Mouse (Mus musculus) kidney, adult 2 months (tissue): ENCODE measurements at regions not wholly inside any gene's neighbourhood (a gene's known extent, or its start where the extent isn't known, plus 50 kb on each side); places are given as distances from the start of the nearest gene placed in this dataset.

Experiments
- CTCF ChIP-seq: fragments of 200-500 bp; conservative IDR thresholded peaks from 2 replicates; pipeline ENCODE4 v1.5.1; 2011; ENCODE audit warnings: low read depth, mild to moderate bottlenecking, control low read depth, low read length, moderate library complexity, mixed read lengths; ENCODE audit not compliant: insufficient read depth, insufficient read length
- POLR2A ChIP-seq: fragments of 200-500 bp; IDR thresholded peaks from one replicate; pipeline ENCODE4 v1.6.1; 2011; ENCODE audit warnings: low read depth, low read length, control low read depth

DNA sequence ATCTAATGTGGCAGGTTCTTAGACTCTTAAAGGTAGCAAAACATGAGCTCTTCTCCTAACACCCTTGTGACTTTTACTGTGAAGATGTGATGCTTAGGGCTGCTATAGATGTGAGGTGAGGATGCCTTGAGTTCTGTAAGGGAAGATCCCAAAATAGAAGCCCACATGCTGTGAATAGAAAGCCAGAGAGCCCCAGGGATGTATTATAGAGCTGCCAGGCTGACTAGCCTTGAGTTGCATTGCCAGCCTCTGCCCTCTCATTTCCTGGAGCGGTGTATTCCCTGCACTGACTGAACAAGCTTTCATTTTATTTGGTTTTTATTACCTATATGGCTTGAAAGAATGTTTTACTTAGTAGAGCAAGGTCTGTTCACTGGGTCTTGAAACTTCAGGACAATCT, 267.9 kb upstream of the Pitrm1 start:
- TF ChIP-seq CTCF: no peak
- no peak for TF ChIP-seq POLR2A
